In genomic region chr15:102105360-102105759, GRCm38 (mm10) we compare ENCODE assay signal across 8 mouse cellular contexts. TPM values are rescaled to one million over a fixed set of nuclear protein-coding genes. Genes with fewer than 3 reads are reported as not detected.
DNase-seq lines count a peak whose midpoint lies in the region; ATAC-seq lines count a peak whose summit lies in the region.
"Had no signal": no experiment of that assay in that cellular context is flagged by ENCODE, and none has a peak within 500 bp of the region (broad histone marks: within the 10 kb centered on the region; RNA-seq: fewer than 3 reads in every experiment).

No protein-coding gene starts in this region.

- no peaks in the 10 kb centered on the region; the same call in 1 of the 2 replicates for H3K27me3 ChIP-seq in heart, embryonic 11.5 days (ENCODE audit: control insufficient read depth, insufficient read depth, low read length)
- H3K27me3 ChIP-seq in kidney, embryonic 16.5 days (ENCODE audit: insufficient read depth, low read length): no peaks in the 10 kb centered on the region
- peaks cover 40% of the 10 kb centered on the region for H3K27me3 ChIP-seq in neural tube, embryonic 15.5 days (replicated peaks)

- H3K4me3 ChIP-seq in heart, embryonic 11.5 days (ENCODE audit: low read depth, low read length): no peak overlapping the region
- H3K4me3 ChIP-seq in kidney, embryonic 16.5 days (ENCODE audit: low read length): peak overlapping the region; percentile 14; the same call in 1 of the 2 replicates
- H3K4me3 ChIP-seq in neural tube, embryonic 15.5 days (replicated peaks): no peak overlapping the region
- H3K4me3 ChIP-seq: liver, embryonic 13.5 days had no signal

- H3K4me2 ChIP-seq in heart, embryonic 11.5 days: peak overlapping the region; percentile 39
- H3K4me2 ChIP-seq in kidney, embryonic 16.5 days (replicated peaks; ENCODE audit: low read depth, low read length): peak overlapping the region; percentile 50
- H3K4me2 ChIP-seq in neural tube, embryonic 15.5 days: peak overlapping the region; percentile 62

- no peak overlapping the region for H3K27ac ChIP-seq in heart, embryonic 11.5 days (ENCODE audit: low read depth, low read length)
- peak overlapping the region; percentile 56; the same call in 1 of the 2 replicates for H3K27ac ChIP-seq in kidney, embryonic 16.5 days (ENCODE audit: low read length)
- no peak overlapping the region; the same call in 1 of the 2 replicates for H3K27ac ChIP-seq in neural tube, embryonic 15.5 days (replicated peaks)
- H3K27ac ChIP-seq: liver, embryonic 13.5 days had no signal

- no peak overlapping the region for H3K9ac ChIP-seq in heart, embryonic 11.5 days (ENCODE audit: low read depth, low read length)
- H3K9ac ChIP-seq in kidney, embryonic 16.5 days (replicated peaks; ENCODE audit: low read length): 0 out of 2 replicates have a peak overlapping the region, but pooled peaks have one; percentile 29
- no peak overlapping the region for H3K9ac ChIP-seq in neural tube, embryonic 15.5 days (replicated peaks)
- H3K9ac ChIP-seq: liver, embryonic 13.5 days had no signal

- no peaks in the 10 kb centered on the region for H3K9me3 ChIP-seq in heart, embryonic 11.5 days (replicated peaks; ENCODE audit: control insufficient read depth, low read length)
- H3K9me3 ChIP-seq in kidney, embryonic 16.5 days (ENCODE audit: low read length): no peaks in the 10 kb centered on the region
- no peaks in the 10 kb centered on the region for H3K9me3 ChIP-seq in neural tube, embryonic 15.5 days (replicated peaks)
- H3K9me3 ChIP-seq: liver, embryonic 13.5 days had no signal

- peaks cover 8% of the 10 kb centered on the region for H3K36me3 ChIP-seq in heart, embryonic 11.5 days (ENCODE audit: control insufficient read depth, insufficient read depth, low read length)
- peaks cover 24% of the 10 kb centered on the region for H3K36me3 ChIP-seq in kidney, embryonic 16.5 days (ENCODE audit: insufficient read depth, low read length)
- H3K36me3 ChIP-seq in neural tube, embryonic 15.5 days: no peaks in the 10 kb centered on the region
- H3K36me3 ChIP-seq: liver, embryonic 13.5 days had no signal

- peak; percentile 68 for DNase-seq in 416B (ENCODE audit: low read depth)
- DNase-seq in adrenal gland, adult 18-20 months (ENCODE audit: low spot score in 2 of 2): peak; percentile 56 to 69
- DNase-seq in right cerebral cortex, postnatal 25 days: no peak
- no peak for DNase-seq in spleen, postnatal 14 days (ENCODE audit: low spot score in 2 of 2)
- DNase-seq: liver, embryonic 13.5 days had no signal

- 48% methylated on average over 5 of the region's 5 CpGs for WGBS in heart, embryonic 11.5 days (ENCODE audit: insufficient replicate concordance)
- WGBS in kidney, embryonic 16.5 days: 23% methylated on average over 5 of the region's 5 CpGs
- 33% methylated on average over 5 of the region's 5 CpGs for WGBS in neural tube, embryonic 15.5 days

- no peak for ATAC-seq in heart, embryonic 11.5 days (replicated peaks; ENCODE audit: insufficient number of reproducible peaks, low FRiP score, low TSS enrichment)
- no peak for ATAC-seq in kidney, embryonic 16.5 days (ENCODE audit: low FRiP score, low TSS enrichment)
- no peak for ATAC-seq in neural tube, embryonic 15.5 days (ENCODE audit: low FRiP score)

- H3K4me1 ChIP-seq in heart, embryonic 11.5 days (ENCODE audit: control insufficient read depth, insufficient read depth, low read length): peaks cover 70% of the 10 kb centered on the region
- peaks cover 88% of the 10 kb centered on the region for H3K4me1 ChIP-seq in kidney, embryonic 16.5 days (ENCODE audit: insufficient read depth, low read length)
- peaks cover 82% of the 10 kb centered on the region for H3K4me1 ChIP-seq in neural tube, embryonic 15.5 days

RNA-seq across cellular contexts. Expression of gene Tns2, which starts 5.1 kb away (rescaled TPM):
- 10 to 100 TPM; 76.9 to 89.5 TPM for total RNA-seq in adrenal gland, adult 18-20 months (2021)
- 25.0 and 25.4 TPM in 2 replicates for polyA plus RNA-seq in heart, embryonic 11.5 days (2014; fragmentation: Nextera tagmentation; extraction: Ambion mirVana)
- 51.2 and 56.3 TPM in 2 replicates for polyA plus RNA-seq in kidney, embryonic 16.5 days (2015; fragmentation: Nextera tagmentation; extraction: Ambion mirVana)
- 9.8 and 13.7 TPM in 2 replicates for polyA plus RNA-seq in neural tube, embryonic 15.5 days (2015; fragmentation: Nextera tagmentation; extraction: Ambion mirVana)

RNA-seq across cellular contexts. Expression of gene Spryd3, which starts 30.7 kb away (rescaled TPM):
- total RNA-seq in adrenal gland, adult 18-20 months (2021): 10 to 100 TPM; 33.0 to 36.9 TPM
- polyA plus RNA-seq in heart, embryonic 11.5 days (2014; fragmentation: Nextera tagmentation; extraction: Ambion mirVana): 11.1 and 14.6 TPM in 2 replicates
- polyA plus RNA-seq in kidney, embryonic 16.5 days (2015; fragmentation: Nextera tagmentation; extraction: Ambion mirVana): 19.0 and 22.4 TPM in 2 replicates
- 83.6 and 96.0 TPM in 2 replicates for polyA plus RNA-seq in neural tube, embryonic 15.5 days (2015; fragmentation: Nextera tagmentation; extraction: Ambion mirVana)

RNA-seq across cellular contexts. Expression of gene Eif4b, which starts 31.8 kb away (rescaled TPM):
- 100 to 1,000 TPM; 197 to 252 TPM for total RNA-seq in adrenal gland, adult 18-20 months (2021)
- polyA plus RNA-seq in heart, embryonic 11.5 days (2014; fragmentation: Nextera tagmentation; extraction: Ambion mirVana): 71.6 and 83.5 TPM in 2 replicates
- polyA plus RNA-seq in kidney, embryonic 16.5 days (2015; fragmentation: Nextera tagmentation; extraction: Ambion mirVana): 137 and 140 TPM in 2 replicates
- polyA plus RNA-seq in neural tube, embryonic 15.5 days (2015; fragmentation: Nextera tagmentation; extraction: Ambion mirVana): 72.6 and 87.1 TPM in 2 replicates

RNA-seq across cellular contexts. Expression of gene Igfbp6, which starts 38.8 kb away (rescaled TPM):
- 10 to 100 TPM; 45.1 to 66.2 TPM for total RNA-seq in adrenal gland, adult 18-20 months (2021)
- polyA plus RNA-seq in heart, embryonic 11.5 days (2014; fragmentation: Nextera tagmentation; extraction: Ambion mirVana): 0.70 and 1.1 TPM in 2 replicates
- polyA plus RNA-seq in kidney, embryonic 16.5 days (2015; fragmentation: Nextera tagmentation; extraction: Ambion mirVana): 33.0 and 33.9 TPM in 2 replicates
- 3.2 and 3.5 TPM in 2 replicates for polyA plus RNA-seq in neural tube, embryonic 15.5 days (2015; fragmentation: Nextera tagmentation; extraction: Ambion mirVana)

RNA-seq across cellular contexts. Expression of gene Soat2, which starts 45.0 kb away (rescaled TPM):
- total RNA-seq in adrenal gland, adult 18-20 months (2021): under 1 TPM; 0.26 to 0.56 TPM
- polyA plus RNA-seq in heart, embryonic 11.5 days (2014; fragmentation: Nextera tagmentation; extraction: Ambion mirVana): 0.76 and 2.3 TPM in 2 replicates
- polyA plus RNA-seq in kidney, embryonic 16.5 days (2015; fragmentation: Nextera tagmentation; extraction: Ambion mirVana): 0.40 and 0.41 TPM in 2 replicates
- polyA plus RNA-seq in neural tube, embryonic 15.5 days (2015; fragmentation: Nextera tagmentation; extraction: Ambion mirVana): 0.06 and 0.68 TPM in 2 replicates

Comparison
In these comparisons a context has a peak if more than half of its experiments do, and no peak if none do; other contexts are left out.
1. DNase-seq: peak in 416B (single experiment) and adrenal gland, adult 18-20 months (2 of 2); none in right cerebral cortex, postnatal 25 days (single experiment) and spleen, postnatal 14 days (0 of 2).
2. Peak in every context shown above with its lines, with median percentiles within 50 percentile points of each other: H3K4me2 ChIP-seq.